Mouse (Mus musculus) liver, adult 2 months (tissue): Measurements from ENCODE around the gene Agt.

Experiments used
- CTCF ChIP-seq: fragments of 200-500 bp; IDR thresholded peaks from 2 replicates; pipeline ENCODE4 v1.5.1; 2011; ENCODE audit warnings: low read depth, low read length, control low read depth
- POLR2A ChIP-seq: fragments of 200-500 bp; IDR thresholded peaks from 2 replicates; pipeline ENCODE4 v1.6.1; 2011; ENCODE audit warnings: low read length, control low read depth; ENCODE audit not compliant: insufficient read depth; ENCODE audit errors: extremely low read depth

GRCm38 (mm10) chr8:124526261-124526660 lies 43.2 kb downstream of the Agt start:
- TF ChIP-seq POLR2A (no peak), CTCF (no peak)
